ENCODE assay signal across 8 mouse cellular contexts in genomic region chr1:20450074-20450473, GRCm38 (mm10).
DNase-seq lines count a peak whose midpoint lies in the region; ATAC-seq lines count a peak whose summit lies in the region.

No protein-coding gene starts in this region.

- WGBS in hindbrain, embryonic 12.5 days, result 28% methylated on average over 10 of the region's 10 CpGs
- 36% methylated on average over 10 of the region's 10 CpGs for WGBS in limb, embryonic 10.5 days

- H3K27me3 ChIP-seq in hindbrain, embryonic 12.5 days, result no peaks in the 10 kb centered on the region
- H3K27me3 ChIP-seq in limb, embryonic 10.5 days (ENCODE audit: low read depth, poor library complexity, severe bottlenecking), result no peaks in the 10 kb centered on the region

- no peak overlapping the region for H3K9ac ChIP-seq in hindbrain, embryonic 12.5 days

- no peaks in the 10 kb centered on the region for H3K4me1 ChIP-seq in hindbrain, embryonic 12.5 days
- H3K4me1 ChIP-seq in limb, embryonic 10.5 days, result no peaks in the 10 kb centered on the region

- ATAC-seq in hindbrain, embryonic 12.5 days (ENCODE audit: low FRiP score), result peak; percentile 81
- ATAC-seq in activated CD4-positive, CD25-positive, alpha-beta regulatory T cell, adult 4 months, result no peak

- no peaks in the 10 kb centered on the region for H3K9me3 ChIP-seq in hindbrain, embryonic 12.5 days (replicated peaks)
- H3K9me3 ChIP-seq in limb, embryonic 10.5 days (replicated peaks), result no peaks in the 10 kb centered on the region

- no peak overlapping the region for H3K27ac ChIP-seq in hindbrain, embryonic 12.5 days
- no peak overlapping the region for H3K27ac ChIP-seq in limb, embryonic 10.5 days

- H3K4me3 ChIP-seq in hindbrain, embryonic 12.5 days, result no peak overlapping the region
- no peak overlapping the region for H3K4me3 ChIP-seq in limb, embryonic 10.5 days

- H3K36me3 ChIP-seq in hindbrain, embryonic 12.5 days, result no peaks in the 10 kb centered on the region
- no peaks in the 10 kb centered on the region for H3K36me3 ChIP-seq in limb, embryonic 10.5 days

- no peak overlapping the region for H3K4me2 ChIP-seq in hindbrain, embryonic 12.5 days (replicated peaks)

- peak; percentile 24 for DNase-seq in adrenal gland, postnatal 10 days
- no peak for DNase-seq in adrenal gland, adult 8-10 months
- DNase-seq in urinary bladder, postnatal 14 days (ENCODE audit: low spot score), result peak; percentile 13
- DNase-seq in urinary bladder, adult 2 months (ENCODE audit: low spot score), result no peak
- DNase-seq in limb, embryonic 10.5 days (ENCODE audit: low spot score), result peak; percentile 55
- DNase-seq in retina, adult 2 months (ENCODE audit: low read depth, low spot score), result peak; percentile 28

Comparison
In these comparisons a context has a peak if more than half of its experiments do, and no peak if none do; other contexts are left out.
1. DNase-seq: peak in adrenal gland, postnatal 10 days (single experiment), urinary bladder, postnatal 14 days (single experiment), limb, embryonic 10.5 days (single experiment) and retina, adult 2 months (single experiment); none in adrenal gland, adult 8-10 months (single experiment) and urinary bladder, adult 2 months (single experiment).